Mouse (Mus musculus): ENCODE measurements around the gene Ush2a. TPM values are rescaled to one million over a fixed set of nuclear protein-coding genes. Genes with fewer than 3 reads are reported as not detected.

Ush2a gene
- total and polyA plus RNA-seq, 3 experiments = under 0.01 to 0.04 TPM; not detected in 1

- no peak for DNase-seq (ENCODE audit: low read depth, low spot score)
- Histone ChIP-seq H3K9me3 (replicated peaks; ENCODE audit: insufficient read depth, low read length) (no peaks in the 10 kb centered on the region), H3K27me3 (ENCODE audit: control insufficient read depth in 1 of 2, insufficient read depth in 2 of 2, low read length in 2 of 2) (no peaks in the 10 kb centered on the region; a peak in 1 of 4 replicates), H3K4me3 (ENCODE audit: control insufficient read depth in 1 of 2, insufficient read depth in 1 of 2, low read depth in 2 of 2, low read length in 2 of 2) (no peak overlapping the region), H3K79me2 (ENCODE audit: control insufficient read depth, insufficient read depth, low read length, poor library complexity) (no peaks in the 10 kb centered on the region), H3K36me3 (ENCODE audit: control insufficient read depth in 1 of 2, insufficient read depth in 2 of 2, low read length in 2 of 2) (no peaks in the 10 kb centered on the region), H3K4me1 (ENCODE audit: control insufficient read depth in 1 of 2, insufficient read depth in 2 of 2, low read length in 2 of 2) (no peaks in the 10 kb centered on the region), H3K27ac (ENCODE audit: control insufficient read depth, low read depth, low read length) (no peak overlapping the region), H3K9ac (ENCODE audit: control insufficient read depth, low read depth, low read length, poor library complexity, severe bottlenecking) (no peak overlapping the region)
- no peak for TF ChIP-seq CTCF (IDR thresholded peaks at IDR 0.05 in 2 of 3, conservative IDR thresholded peaks at IDR 0.05 in 1 of 3; ENCODE audit: control insufficient read depth in 1 of 3, insufficient read depth in 1 of 3, low read depth in 2 of 3, low read length in 3 of 3, poor library complexity in 1 of 3, severe bottlenecking in 1 of 3)
- TF ChIP-seq RAD21 (IDR thresholded peaks at IDR 0.05; ENCODE audit: low read depth, low read length) = no peak
- TF ChIP-seq JUND (IDR thresholded peaks at IDR 0.05; ENCODE audit: low read depth, low read length) = no peak
- TF ChIP-seq TAL1 (IDR thresholded peaks at IDR 0.05; ENCODE audit: low read length) = no peak
- TF ChIP-seq GATA1 (IDR thresholded peaks at IDR 0.05; ENCODE audit: low read depth, low read length) = no peak
- no peak for TF ChIP-seq USF1 (IDR thresholded peaks at IDR 0.05; ENCODE audit: low read depth, low read length)
- no peak for TF ChIP-seq MAX (IDR thresholded peaks at IDR 0.05; ENCODE audit: low read length)
- TF ChIP-seq POLR2AphosphoS5 (IDR thresholded peaks at IDR 0.05; ENCODE audit: borderline replicate concordance, low read depth, low read length) = no peak
- TF ChIP-seq ZMIZ1 (IDR thresholded peaks at IDR 0.05; ENCODE audit: low read depth, low read length) = no peak
Measured at GRCm38 (mm10) chr1:188866515-188866914, 604.7 kb downstream of the Ush2a start.

DNA sequence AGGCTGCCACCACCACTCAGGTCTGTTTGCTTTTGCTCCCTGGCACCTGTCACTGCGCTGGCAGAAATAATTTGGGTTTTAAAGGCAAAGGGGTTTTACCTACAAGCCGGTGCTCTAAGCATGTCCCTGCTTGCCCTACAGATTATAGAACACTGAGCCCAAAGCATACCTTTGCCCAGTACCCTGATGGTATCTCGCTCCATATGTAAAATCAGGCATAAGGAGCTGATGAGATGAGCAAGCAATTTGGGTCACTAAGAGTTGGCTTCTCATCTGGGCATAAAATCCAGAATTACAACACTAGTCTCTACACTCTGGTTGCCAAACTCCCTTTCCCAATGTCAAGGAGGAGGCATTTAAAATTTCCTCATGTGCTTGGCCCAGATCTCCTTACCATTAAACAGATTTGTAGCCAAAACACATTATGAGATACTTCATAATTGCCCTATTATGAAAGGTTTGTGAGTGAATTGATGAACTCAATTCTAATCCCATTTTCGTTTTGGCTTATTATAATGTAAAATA is 616.8 kb downstream of the Ush2a start:
- H3K27me3 ChIP-seq (ENCODE audit: control insufficient read depth in 1 of 2, insufficient read depth in 2 of 2, low read length in 2 of 2) = no peaks in the 10 kb centered on the region
- no peaks in the 10 kb centered on the region for H3K79me2 ChIP-seq (ENCODE audit: control insufficient read depth, insufficient read depth, low read length, poor library complexity)
- no peaks in the 10 kb centered on the region for H3K4me1 ChIP-seq (ENCODE audit: control insufficient read depth in 1 of 2, insufficient read depth in 2 of 2, low read length in 2 of 2)
- H3K9me3 ChIP-seq (replicated peaks; ENCODE audit: insufficient read depth, low read length) = no peaks in the 10 kb centered on the region
- TF ChIP-seq NELFE (IDR thresholded peaks at IDR 0.05; ENCODE audit: low read depth, low read length) (no peak), MAZ (IDR thresholded peaks at IDR 0.05; ENCODE audit: low read depth, low read length) (no peak), RAD21 (IDR thresholded peaks at IDR 0.05; ENCODE audit: low read depth, low read length) (no peak)
- no peaks in the 10 kb centered on the region for H3K36me3 ChIP-seq (ENCODE audit: control insufficient read depth in 1 of 2, insufficient read depth in 2 of 2, low read length in 2 of 2)
- H3K27ac ChIP-seq (ENCODE audit: control insufficient read depth, low read depth, low read length) = no peak overlapping the region
- H3K9ac ChIP-seq (ENCODE audit: control insufficient read depth, low read depth, low read length, poor library complexity, severe bottlenecking) = no peak overlapping the region
- no peak overlapping the region for H3K4me3 ChIP-seq (ENCODE audit: control insufficient read depth in 1 of 2, insufficient read depth in 1 of 2, low read depth in 2 of 2, low read length in 2 of 2)
- DNase-seq (ENCODE audit: low read depth, low spot score) = no peak

GRCm38 (mm10) chr1:188896906-188897551 is 635.2 kb downstream of the Ush2a start:
- Histone ChIP-seq H3K4me3 (ENCODE audit: control insufficient read depth in 1 of 2, insufficient read depth in 1 of 2, low read depth in 2 of 2, low read length in 2 of 2) (no peak overlapping the region), H3K27me3 (ENCODE audit: control insufficient read depth in 1 of 2, insufficient read depth in 2 of 2, low read length in 2 of 2) (no peaks in the 10 kb centered on the region; a peak in 1 of 4 replicates), H3K79me2 (ENCODE audit: control insufficient read depth, insufficient read depth, low read length, poor library complexity) (no peaks in the 10 kb centered on the region), H3K9ac (ENCODE audit: control insufficient read depth, low read depth, low read length, poor library complexity, severe bottlenecking) (no peak overlapping the region), H3K9me3 (replicated peaks; ENCODE audit: insufficient read depth, low read length) (no peaks in the 10 kb centered on the region), H3K4me1 (ENCODE audit: control insufficient read depth in 1 of 2, insufficient read depth in 2 of 2, low read length in 2 of 2) (no peaks in the 10 kb centered on the region), H3K36me3 (ENCODE audit: control insufficient read depth in 1 of 2, insufficient read depth in 2 of 2, low read length in 2 of 2) (no peaks in the 10 kb centered on the region), H3K27ac (ENCODE audit: control insufficient read depth, low read depth, low read length) (no peak overlapping the region)
- DNase-seq (ENCODE audit: low read depth, low spot score) = no peak
- TF ChIP-seq JUND (IDR thresholded peaks at IDR 0.05; ENCODE audit: low read depth, low read length) = no peak
- no peak for TF ChIP-seq SMC3 (IDR thresholded peaks at IDR 0.05; ENCODE audit: low read depth, low read length)
- TF ChIP-seq RAD21 (IDR thresholded peaks at IDR 0.05; ENCODE audit: low read depth, low read length) = no peak
- TF ChIP-seq POLR2A (IDR thresholded peaks at IDR 0.05; ENCODE audit: control insufficient read depth in 1 of 2, insufficient read depth in 1 of 2, low read depth in 1 of 2, low read length in 2 of 2, poor library complexity in 1 of 2) = no peak
- TF ChIP-seq MYC (IDR thresholded peaks at IDR 0.05; ENCODE audit: low read depth, low read length) = no peak
- TF ChIP-seq MAX (IDR thresholded peaks at IDR 0.05; ENCODE audit: low read length) = no peak
- TF ChIP-seq SIN3A (IDR thresholded peaks at IDR 0.05; ENCODE audit: low read length) = no peak

Measured in MEL (cell line).